Mouse (Mus musculus): ENCODE results near the gene Cenps. TPM values are rescaled to one million over a fixed set of nuclear protein-coding genes. Genes with fewer than 3 reads are reported as not detected.

The Cenps gene
- total RNA-seq, 2 experiments from 2014 or later = 13.0 to 18.6 TPM

- ATAC-seq (ENCODE audit: poor library complexity, severe bottlenecking) = no peak
Measured at GRCm38 (mm10) chr4:149159203-149159602, 21.8 kb upstream of the Cenps start.

- no peak for ATAC-seq (ENCODE audit: poor library complexity, severe bottlenecking)
Measured at GRCm38 (mm10) chr4:149157415-149157973, 20.1 kb upstream of the Cenps start.

GRCm38 (mm10) chr4:149155711-149156110 is 18.3 kb upstream of the Cenps start:
- ATAC-seq (ENCODE audit: poor library complexity, severe bottlenecking) = peak; percentile 93

GRCm38 (mm10) chr4:149154859-149155258 is 17.4 kb upstream of the Cenps start:
- no peak for ATAC-seq (ENCODE audit: poor library complexity, severe bottlenecking)

GRCm38 (mm10) chr4:149150721-149151120 is 13.3 kb upstream of the Cenps start:
- no peak for ATAC-seq (ENCODE audit: poor library complexity, severe bottlenecking)

GRCm38 (mm10) chr4:149150256-149150655 is 12.8 kb upstream of the Cenps start:
- ATAC-seq (ENCODE audit: poor library complexity, severe bottlenecking) = no peak

- ATAC-seq (ENCODE audit: poor library complexity, severe bottlenecking) = no peak
Measured at GRCm38 (mm10) chr4:149149611-149150010, 12.2 kb upstream of the Cenps start.

- no peak for ATAC-seq (ENCODE audit: poor library complexity, severe bottlenecking)
Measured at GRCm38 (mm10) chr4:149149196-149149595, 11.8 kb upstream of the Cenps start.

- no peak for ATAC-seq (ENCODE audit: poor library complexity, severe bottlenecking)
Measured at GRCm38 (mm10) chr4:149148084-149148483, 10.7 kb upstream of the Cenps start.

- peak; percentile 41 for ATAC-seq (ENCODE audit: poor library complexity, severe bottlenecking)
Measured at GRCm38 (mm10) chr4:149147528-149147927, 10.1 kb upstream of the Cenps start.

GRCm38 (mm10) chr4:149145151-149145550 is 7.7 kb upstream of the Cenps start:
- ATAC-seq (ENCODE audit: poor library complexity, severe bottlenecking) = no peak

GRCm38 (mm10) chr4:149144459-149144858 is 7.0 kb upstream of the Cenps start:
- peak; percentile 82 for ATAC-seq (ENCODE audit: poor library complexity, severe bottlenecking)

GRCm38 (mm10) chr4:149143594-149143993 is 6.2 kb upstream of the Cenps start:
- ATAC-seq (ENCODE audit: poor library complexity, severe bottlenecking) = 0 out of 2 replicates have a peak, but pooled peaks have one; percentile 38

GRCm38 (mm10) chr4:149138515-149138914 is 1.1 kb upstream of the Cenps start:
- ATAC-seq (ENCODE audit: poor library complexity, severe bottlenecking) = no peak

GRCm38 (mm10) chr4:149136116-149136850 is 1.1 kb downstream of the Cenps start:
- no peak for ATAC-seq (ENCODE audit: poor library complexity, severe bottlenecking)

GRCm38 (mm10) chr4:149133395-149133794 is 4.0 kb downstream of the Cenps start:
- ATAC-seq (ENCODE audit: poor library complexity, severe bottlenecking) = no peak

GRCm38 (mm10) chr4:149131789-149132565 is 5.5 kb downstream of the Cenps start:
- no peak for ATAC-seq (ENCODE audit: poor library complexity, severe bottlenecking)

- ATAC-seq (ENCODE audit: poor library complexity, severe bottlenecking) = no peak
Measured at GRCm38 (mm10) chr4:149131021-149131752, 6.2 kb downstream of the Cenps start.

- ATAC-seq (ENCODE audit: poor library complexity, severe bottlenecking) = no peak
Measured at GRCm38 (mm10) chr4:149128467-149128866, 9.0 kb downstream of the Cenps start.

GRCm38 (mm10) chr4:149126663-149127062 is 10.8 kb downstream of the Cenps start, which contains the start of gene Cort:
Cort (minus strand) TSS chr4:149126763.
- ATAC-seq (ENCODE audit: poor library complexity, severe bottlenecking) = no peak

GRCm38 (mm10) chr4:149126115-149126509 is 11.3 kb downstream of the Cenps start:
- no peak for ATAC-seq (ENCODE audit: poor library complexity, severe bottlenecking)
